Mouse (Mus musculus): ENCODE results near the gene Bmpr1b. TPM values are rescaled to one million over a fixed set of nuclear protein-coding genes. Genes with fewer than 3 reads are reported as not detected.

Gene Bmpr1b
- polyA plus RNA-seq (2015; fragmentation: Nextera tagmentation; extraction: Ambion mirVana): 7.6 and 8.1 TPM in 2 replicates

GRCm38 (mm10) chr3:142168863-142169521 lies at the start of gene Bmpr1b:
Gene Bmpr1b, minus strand, starts transcription at chr3:142169425.
- no peaks in the 10 kb centered on the region for H3K36me3 ChIP-seq (ENCODE audit: insufficient read depth, low read length)
- no peaks in the 10 kb centered on the region for H3K9me3 ChIP-seq (replicated peaks; ENCODE audit: low read length)
- WGBS: under 1% methylated on average over 56 of the region's 65 CpGs
- peak within 1 kb of the TSS; percentile 92 for H3K4me2 ChIP-seq (ENCODE audit: low read length)
- ATAC-seq (replicated peaks; ENCODE audit: low FRiP score, low read depth) (peak; percentile 84), DNase-seq (ENCODE audit: low spot score) (peak; percentile 92)
- H3K27ac ChIP-seq: peak within 1 kb of the TSS; percentile 22; the same call in 1 of the 2 replicates
- no peaks in the 10 kb centered on the region for H3K27me3 ChIP-seq (ENCODE audit: insufficient read depth, low read length)
- peak within 1 kb of the TSS; percentile 72 for H3K9ac ChIP-seq (ENCODE audit: low read depth, low read length)
- H3K4me1 ChIP-seq (replicated peaks; ENCODE audit: insufficient read depth, low read length): no peaks in the 10 kb centered on the region
- TF ChIP-seq CTCF (IDR thresholded peaks at IDR 0.05; ENCODE audit: low read depth): peak; percentile 59
- peak within 1 kb of the TSS; percentile 71 for H3K4me3 ChIP-seq (replicated peaks; ENCODE audit: low read depth, low read length)

- Histone ChIP-seq H3K27me3 (ENCODE audit: insufficient read depth, low read length) (no peaks in the 10 kb centered on the region), H3K36me3 (ENCODE audit: insufficient read depth, low read length) (no peaks in the 10 kb centered on the region), H3K4me1 (replicated peaks; ENCODE audit: insufficient read depth, low read length) (no peaks in the 10 kb centered on the region), H3K27ac (no peak overlapping the region), H3K4me3 (replicated peaks; ENCODE audit: low read depth, low read length) (no peak overlapping the region), H3K9ac (ENCODE audit: low read depth, low read length) (no peak overlapping the region), H3K9me3 (replicated peaks; ENCODE audit: low read length) (no peaks in the 10 kb centered on the region), H3K4me2 (ENCODE audit: low read length) (no peak overlapping the region)
- 53% methylated on average over 2 of the region's 2 CpGs for WGBS
- no peak for DNase-seq (ENCODE audit: low spot score)
- no peak for TF ChIP-seq CTCF (IDR thresholded peaks at IDR 0.05; ENCODE audit: low read depth)
- no peak for ATAC-seq (replicated peaks; ENCODE audit: low FRiP score, low read depth)
These were observed 43.6 kb upstream of the Bmpr1b start for GRCm38 (mm10) chr3:142212821-142213220.

- no peak for TF ChIP-seq CTCF (IDR thresholded peaks at IDR 0.05; ENCODE audit: low read depth)
- no peak overlapping the region for H3K4me2 ChIP-seq (ENCODE audit: low read length)
- H3K4me3 ChIP-seq (replicated peaks; ENCODE audit: low read depth, low read length): no peak overlapping the region
- H3K4me1 ChIP-seq (replicated peaks; ENCODE audit: insufficient read depth, low read length): no peaks in the 10 kb centered on the region
- no peaks in the 10 kb centered on the region for H3K27me3 ChIP-seq (ENCODE audit: insufficient read depth, low read length)
- no peak overlapping the region for H3K27ac ChIP-seq
- no peaks in the 10 kb centered on the region for H3K9me3 ChIP-seq (replicated peaks; ENCODE audit: low read length)
- no peak overlapping the region for H3K9ac ChIP-seq (ENCODE audit: low read depth, low read length)
- no peaks in the 10 kb centered on the region for H3K36me3 ChIP-seq (ENCODE audit: insufficient read depth, low read length)
- ATAC-seq (replicated peaks; ENCODE audit: low FRiP score, low read depth) (no peak), DNase-seq (ENCODE audit: low spot score) (peak; percentile 75)
- 45% methylated on average over 3 of the region's 3 CpGs for WGBS
These were observed 43.0 kb upstream of the Bmpr1b start for GRCm38 (mm10) chr3:142212186-142212585.

DNA sequence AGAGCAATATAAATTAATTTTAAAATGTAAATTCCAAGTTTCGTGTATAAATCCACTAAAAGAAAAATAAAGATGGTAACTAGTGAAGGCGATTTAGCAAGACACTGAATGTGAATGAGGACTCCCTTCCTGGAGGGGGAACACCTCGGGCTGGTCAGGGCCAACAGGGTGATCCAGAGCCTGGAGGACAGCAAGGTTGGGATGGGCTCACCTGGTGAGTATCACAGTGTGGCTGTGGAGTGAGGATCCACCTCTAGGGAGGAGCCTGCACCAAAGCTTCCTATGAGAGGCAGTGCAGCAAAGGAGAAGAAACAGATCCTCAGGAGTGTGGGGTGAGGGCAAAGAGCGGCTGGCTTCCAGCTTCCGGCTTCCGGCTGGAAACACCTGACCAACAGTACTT lies 40.8 kb upstream of the Bmpr1b start:
- no peak overlapping the region for H3K4me2 ChIP-seq (ENCODE audit: low read length)
- H3K27ac ChIP-seq: no peak overlapping the region
- no peaks in the 10 kb centered on the region for H3K27me3 ChIP-seq (ENCODE audit: insufficient read depth, low read length)
- TF ChIP-seq CTCF (IDR thresholded peaks at IDR 0.05; ENCODE audit: low read depth): no peak
- whole genome bisulfite sequencing: 69% methylated on average over 6 of the region's 6 CpGs
- H3K4me3 ChIP-seq (replicated peaks; ENCODE audit: low read depth, low read length): no peak overlapping the region
- H3K9me3 ChIP-seq (replicated peaks; ENCODE audit: low read length): no peaks in the 10 kb centered on the region
- H3K9ac ChIP-seq (ENCODE audit: low read depth, low read length): no peak overlapping the region
- no peak for DNase-seq (ENCODE audit: low spot score)
- no peaks in the 10 kb centered on the region for H3K36me3 ChIP-seq (ENCODE audit: insufficient read depth, low read length)
- ATAC-seq (replicated peaks; ENCODE audit: low FRiP score, low read depth): no peak
- H3K4me1 ChIP-seq (replicated peaks; ENCODE audit: insufficient read depth, low read length): no peaks in the 10 kb centered on the region

DNA sequence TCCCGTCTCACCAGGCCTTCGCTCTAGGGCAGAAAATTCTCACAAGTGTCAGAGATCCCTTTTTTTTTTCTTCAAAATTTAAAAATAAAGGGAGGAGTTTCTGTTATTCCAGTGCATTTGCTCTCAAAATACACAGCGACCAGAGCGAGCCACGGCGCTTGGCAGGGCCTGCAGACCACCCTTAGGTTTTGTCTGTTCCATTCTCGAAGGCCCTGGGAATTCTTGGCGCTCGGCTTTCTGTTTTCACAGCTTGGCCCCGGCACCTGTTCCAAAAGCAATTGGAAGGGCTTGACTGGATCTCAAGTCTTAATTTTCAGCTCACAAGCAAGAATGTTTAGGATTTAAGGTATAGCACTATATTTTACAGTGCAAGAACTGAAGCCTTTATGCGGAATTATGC lies 39.8 kb upstream of the Bmpr1b start:
- H3K9me3 ChIP-seq (replicated peaks; ENCODE audit: low read length): no peaks in the 10 kb centered on the region
- H3K4me2 ChIP-seq (ENCODE audit: low read length): no peak overlapping the region
- DNase-seq (ENCODE audit: low spot score): no peak
- H3K4me3 ChIP-seq (replicated peaks; ENCODE audit: low read depth, low read length): no peak overlapping the region
- no peak overlapping the region for H3K27ac ChIP-seq
- no peaks in the 10 kb centered on the region for H3K4me1 ChIP-seq (replicated peaks; ENCODE audit: insufficient read depth, low read length)
- TF ChIP-seq CTCF (IDR thresholded peaks at IDR 0.05; ENCODE audit: low read depth): no peak
- WGBS: 79% methylated on average over 11 of the region's 11 CpGs
- H3K27me3 ChIP-seq (ENCODE audit: insufficient read depth, low read length): no peaks in the 10 kb centered on the region
- no peaks in the 10 kb centered on the region for H3K36me3 ChIP-seq (ENCODE audit: insufficient read depth, low read length)
- no peak overlapping the region for H3K9ac ChIP-seq (ENCODE audit: low read depth, low read length)
- no peak for ATAC-seq (replicated peaks; ENCODE audit: low FRiP score, low read depth)

- Histone ChIP-seq H3K36me3 (ENCODE audit: insufficient read depth, low read length) (no peaks in the 10 kb centered on the region), H3K27ac (no peak overlapping the region), H3K4me1 (replicated peaks; ENCODE audit: insufficient read depth, low read length) (no peaks in the 10 kb centered on the region), H3K9ac (ENCODE audit: low read depth, low read length) (no peak overlapping the region), H3K9me3 (replicated peaks; ENCODE audit: low read length) (no peaks in the 10 kb centered on the region), H3K4me2 (ENCODE audit: low read length) (no peak overlapping the region), H3K27me3 (ENCODE audit: insufficient read depth, low read length) (no peaks in the 10 kb centered on the region), H3K4me3 (replicated peaks; ENCODE audit: low read depth, low read length) (no peak overlapping the region)
- no peak for ATAC-seq (replicated peaks; ENCODE audit: low FRiP score, low read depth)
- no peak for DNase-seq (ENCODE audit: low spot score)
- no peak for TF ChIP-seq CTCF (IDR thresholded peaks at IDR 0.05; ENCODE audit: low read depth)
- 91% methylated on average over 6 of the region's 6 CpGs for WGBS
These were observed 38.3 kb upstream of the Bmpr1b start for GRCm38 (mm10) chr3:142207488-142207887.

GRCm38 (mm10) chr3:142206316-142206715 lies 37.1 kb upstream of the Bmpr1b start:
- DNase-seq (ENCODE audit: low spot score) (no peak), ATAC-seq (replicated peaks; ENCODE audit: low FRiP score, low read depth) (no peak)
- Histone ChIP-seq H3K27me3 (ENCODE audit: insufficient read depth, low read length) (no peaks in the 10 kb centered on the region), H3K27ac (no peak overlapping the region), H3K4me3 (replicated peaks; ENCODE audit: low read depth, low read length) (no peak overlapping the region), H3K36me3 (ENCODE audit: insufficient read depth, low read length) (no peaks in the 10 kb centered on the region), H3K9ac (ENCODE audit: low read depth, low read length) (no peak overlapping the region), H3K9me3 (replicated peaks; ENCODE audit: low read length) (no peaks in the 10 kb centered on the region), H3K4me2 (ENCODE audit: low read length) (no peak overlapping the region), H3K4me1 (replicated peaks; ENCODE audit: insufficient read depth, low read length) (no peaks in the 10 kb centered on the region)
- 44% methylated on average over 3 of the region's 3 CpGs for WGBS
- no peak for TF ChIP-seq CTCF (IDR thresholded peaks at IDR 0.05; ENCODE audit: low read depth)
